Mouse (Mus musculus) heart, embryonic 13.5 days (tissue): ENCODE results near the gene Gsto2. TPM values are rescaled to one million over a fixed set of nuclear protein-coding genes. Genes with fewer than 3 reads are reported as not detected.
"Not testable (repeated sequence)": the region's sequence is repeated elsewhere in the genome, so short reads cannot be mapped to it uniquely, and the experiment has no call there.

Experiments used
- ATAC-seq: fragments of 200-750 bp; cut with Nextera tagmentation; 2 replicates; pipeline ENCODE4 v1.8.0; 2017; ENCODE audit warnings: moderate TSS enrichment; ENCODE audit not compliant: insufficient number of reproducible peaks, low FRiP score, low TSS enrichment; ENCODE audit errors: extremely low read depth
- H3K27ac ChIP-seq: fragments of 300-500 bp; sonication (generic); replicated peaks from 2 replicates; pipeline ENCODE4 v1.5.1; 2015; ENCODE audit warnings: moderate library complexity, mild to moderate bottlenecking, inconsistent platforms
- H3K27me3 ChIP-seq: fragments of 300-500 bp; sonication (generic); replicated peaks from 2 replicates; pipeline ENCODE4 v1.6.1; 2015; ENCODE audit warnings: mild to moderate bottlenecking, inconsistent platforms
- H3K36me3 ChIP-seq: fragments of 300-500 bp; sonication (generic); 2 replicates; pipeline ENCODE4 v1.6.1; 2015; ENCODE audit warnings: mild to moderate bottlenecking, inconsistent platforms
- H3K4me1 ChIP-seq: fragments of 300-500 bp; sonication (generic); 2 replicates; pipeline ENCODE4 v1.6.1; 2015; ENCODE audit warnings: inconsistent platforms
- H3K4me2 ChIP-seq: fragments of 300-500 bp; sonication (generic); 2 replicates; pipeline ENCODE4 v1.6.1; 2015; ENCODE audit warnings: inconsistent platforms, mild to moderate bottlenecking, moderate library complexity
- H3K4me3 ChIP-seq: fragments of 300-500 bp; sonication (generic); 2 replicates; pipeline ENCODE4 v1.5.1; 2015; ENCODE audit warnings: moderate library complexity, mild to moderate bottlenecking, inconsistent platforms
- H3K9ac ChIP-seq: fragments of 300-500 bp; sonication (generic); 2 replicates; pipeline ENCODE4 v1.6.1; 2015; ENCODE audit warnings: inconsistent platforms, mild to moderate bottlenecking, moderate library complexity
- H3K9me3 ChIP-seq: fragments of 300-500 bp; sonication (generic); 2 replicates; pipeline ENCODE4 v1.6.1; 2016; ENCODE audit warnings: inconsistent platforms
- WGBS: fragments of 180-500 bp; shearing (Covaris S2); methylation state at CpG from one replicate; pipeline ENCODE4 v1.1.7; 2015; ENCODE audit warnings: mixed read lengths; 5-methylcytosine and 5-hydroxymethylcytosine counted together
- polyA plus RNA-seq: library from polyadenylated mRNA; unstranded; fragments of >200 nt; fragmentation: Nextera tagmentation; extraction: Ambion mirVana; gene quantifications from 2 replicates; pipeline ENCODE4 v1.2.1, GENCODE M21; 2015

Gsto2 gene
- polyA plus RNA-seq, 1 experiment from 2014 or later, result 1.4 TPM

DNA sequence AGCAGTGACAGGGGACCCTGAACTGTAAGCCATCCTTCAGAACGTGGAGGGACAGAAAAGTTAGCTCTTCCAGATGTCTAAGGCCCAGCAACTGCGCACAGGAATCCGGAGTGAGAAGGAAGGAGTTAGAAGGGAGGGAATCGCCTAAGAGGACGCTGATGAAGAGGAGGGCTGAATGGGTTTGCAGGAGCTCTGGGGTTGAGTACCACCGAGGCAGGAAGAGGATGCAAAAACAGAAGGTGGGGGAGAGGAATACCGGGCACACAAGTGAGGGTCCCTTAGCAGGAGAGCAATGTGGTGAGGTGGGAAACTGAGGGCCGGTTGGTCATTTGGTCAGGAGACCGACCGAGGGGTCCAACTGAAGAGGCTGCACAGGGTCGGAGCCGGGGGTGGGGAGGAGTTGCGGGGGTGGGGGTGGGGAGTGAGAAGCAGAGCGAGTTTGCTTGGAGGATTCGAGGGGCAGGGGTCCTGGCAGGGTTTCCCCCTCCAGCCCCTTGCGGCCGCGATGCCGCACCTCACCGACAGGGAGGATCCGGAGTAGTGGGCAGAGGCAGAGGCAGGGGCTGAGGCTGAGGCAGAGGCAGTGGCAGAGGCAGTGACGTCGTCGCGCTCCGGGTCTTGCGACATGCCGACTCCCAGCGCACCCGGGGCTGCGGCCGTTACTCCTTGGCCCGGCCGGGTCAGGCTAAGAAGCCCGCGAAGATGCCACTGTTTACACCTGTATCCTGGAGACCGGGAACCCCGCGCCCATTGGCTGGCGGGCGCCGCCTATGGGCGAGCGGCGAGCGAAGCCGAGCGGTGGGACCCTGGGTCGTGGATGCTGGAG, 28.4 kb upstream of the Gsto2 start:
- H3K4me1 ChIP-seq, result peaks cover 4% of the 10 kb centered on the region
- H3K4me2 ChIP-seq, result peak overlapping the region; percentile 94
- ATAC-seq, result no peak
- peaks cover 36% of the 10 kb centered on the region for H3K27me3 ChIP-seq
- H3K9ac ChIP-seq, result peak overlapping the region; percentile 71
- 4% methylated on average over 49 of the region's 49 CpGs for WGBS
- peak overlapping the region; percentile 62 for H3K4me3 ChIP-seq
- H3K9me3 ChIP-seq, result no peaks in the 10 kb centered on the region
- no peak overlapping the region for H3K27ac ChIP-seq
- H3K36me3 ChIP-seq, result no peaks in the 10 kb centered on the region

DNA sequence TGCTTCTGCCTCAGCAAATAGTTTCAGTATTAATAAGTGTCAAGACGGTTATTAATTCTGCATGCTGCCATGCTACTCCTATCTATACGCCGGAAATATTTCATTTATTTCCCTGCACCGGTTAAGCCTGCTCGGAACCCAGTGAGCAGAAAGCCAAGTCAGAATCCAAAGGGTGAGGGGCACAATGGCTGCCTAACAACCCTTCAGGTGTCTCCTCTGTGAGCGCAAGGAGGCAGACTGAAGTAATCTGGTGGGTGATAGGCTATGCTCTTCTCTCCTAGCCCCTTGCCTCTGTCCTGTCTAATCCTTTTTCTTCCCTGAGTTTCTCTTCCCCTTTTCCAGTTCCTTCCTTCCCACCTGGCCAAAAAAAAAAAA, 27.8 kb upstream of the Gsto2 start:
- Histone ChIP-seq H3K27ac (no peak overlapping the region), H3K27me3 (peaks cover 36% of the 10 kb centered on the region), H3K4me2 (peak overlapping the region; percentile 94), H3K4me1 (peaks cover 4% of the 10 kb centered on the region), H3K4me3 (peak overlapping the region; percentile 62), H3K9ac (peak overlapping the region; percentile 71), H3K36me3 (no peaks in the 10 kb centered on the region), H3K9me3 (no peaks in the 10 kb centered on the region)
- no peak for ATAC-seq
- WGBS, result 2% methylated on average over 6 of the region's 6 CpGs

DNA sequence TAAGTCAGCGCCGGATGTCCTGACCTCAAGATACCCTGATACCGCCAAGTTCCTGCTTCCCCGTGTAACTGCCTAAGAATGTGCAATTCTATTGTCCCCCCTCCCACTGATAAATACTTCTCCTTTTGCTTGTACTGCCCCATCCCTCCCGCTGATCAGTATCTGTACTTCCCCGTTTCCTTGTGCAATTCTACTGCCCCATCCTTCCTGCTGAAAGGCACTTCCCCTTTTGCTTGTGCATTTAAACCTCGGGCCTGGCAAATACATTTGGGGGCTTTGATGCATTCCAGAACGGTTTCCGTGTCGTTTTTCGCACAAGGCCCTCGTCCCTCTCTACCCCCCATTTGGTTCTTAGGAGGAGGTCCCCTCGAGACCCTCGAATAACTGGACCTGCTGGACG, 24.1 kb upstream of the Gsto2 start:
- not testable (repeated sequence) for H3K36me3 ChIP-seq, H3K4me1 ChIP-seq, H3K9ac ChIP-seq, ATAC-seq, H3K27ac ChIP-seq, H3K9me3 ChIP-seq, H3K4me3 ChIP-seq, H3K4me2 ChIP-seq
- WGBS, result 67% methylated on average over 15 of the region's 15 CpGs
- H3K27me3 ChIP-seq, result peaks cover 26% of the 10 kb centered on the region

DNA sequence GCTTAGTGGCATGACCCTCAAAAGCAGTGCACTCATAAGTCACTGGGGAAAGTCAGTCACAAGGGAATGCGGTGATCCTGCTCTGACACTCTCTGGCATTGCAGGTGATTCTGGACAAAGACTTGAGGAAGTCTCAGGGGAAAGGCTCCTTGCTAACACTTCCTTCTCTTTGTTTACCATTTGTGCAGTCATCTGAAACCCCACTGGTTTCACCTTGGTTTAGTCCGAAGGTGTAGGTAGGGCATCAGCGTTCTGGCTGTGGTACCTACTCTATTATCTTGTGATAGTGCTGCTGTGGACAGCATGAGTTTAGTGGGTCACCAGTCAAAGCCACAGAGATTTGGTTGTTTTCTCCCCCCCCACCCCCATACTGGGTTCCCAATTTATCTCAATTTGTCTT, 15.6 kb upstream of the Gsto2 start:
- no peak for ATAC-seq
- no peaks in the 10 kb centered on the region for H3K9me3 ChIP-seq
- H3K36me3 ChIP-seq, result no peaks in the 10 kb centered on the region
- 84% methylated on average over 3 of the region's 3 CpGs for WGBS
- H3K4me1 ChIP-seq, result peaks cover 11% of the 10 kb centered on the region
- no peak overlapping the region for H3K27ac ChIP-seq
- H3K27me3 ChIP-seq, result no peaks in the 10 kb centered on the region
- H3K9ac ChIP-seq, result no peak overlapping the region
- no peak overlapping the region for H3K4me2 ChIP-seq
- H3K4me3 ChIP-seq, result no peak overlapping the region

DNA sequence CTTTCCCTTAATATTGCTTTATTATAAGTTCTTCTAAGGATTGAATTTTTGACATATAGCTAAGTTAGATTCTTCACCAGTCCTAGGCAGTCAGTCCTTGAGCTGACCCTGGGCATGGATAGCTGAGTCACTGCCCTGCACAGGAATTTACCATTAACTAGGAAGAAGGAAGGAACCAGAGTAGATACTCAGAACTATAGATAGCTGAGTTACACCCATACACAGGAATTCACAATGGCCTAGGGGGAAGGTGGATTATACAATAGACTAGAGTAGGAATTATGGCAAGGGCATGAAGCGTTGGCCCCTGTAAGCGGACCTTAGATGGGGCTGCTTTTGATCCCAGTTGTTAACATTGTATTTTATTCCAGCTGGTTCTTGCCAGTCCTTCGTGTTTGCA, 13.2 kb upstream of the Gsto2 start:
- WGBS, result 77% methylated on average over 3 of the region's 3 CpGs

DNA sequence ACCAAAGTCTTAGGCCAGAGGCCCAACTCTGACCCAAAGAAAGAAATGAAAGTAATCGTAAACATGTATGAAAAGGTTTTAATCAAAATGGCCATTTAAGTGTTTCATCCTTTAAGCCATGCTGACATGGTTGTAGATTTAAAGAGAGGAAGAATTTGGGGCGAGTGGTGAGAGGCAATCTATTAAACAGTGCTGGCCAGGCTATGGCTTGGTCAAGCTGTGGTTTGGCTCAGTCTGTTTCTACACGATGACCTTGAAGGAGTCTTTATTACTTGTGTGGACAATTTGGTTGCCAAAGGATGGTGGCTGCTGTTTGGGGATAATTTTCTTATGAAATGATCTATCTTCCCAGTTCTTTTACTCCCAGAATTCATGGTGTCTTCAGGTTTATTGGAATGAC, 12.3 kb upstream of the Gsto2 start:
- no peaks in the 10 kb centered on the region for H3K9me3 ChIP-seq
- no peak overlapping the region for H3K4me2 ChIP-seq
- no peak for ATAC-seq
- no peak overlapping the region for H3K4me3 ChIP-seq
- peaks cover 19% of the 10 kb centered on the region for H3K4me1 ChIP-seq
- no peak overlapping the region for H3K9ac ChIP-seq
- H3K36me3 ChIP-seq, result no peaks in the 10 kb centered on the region
- H3K27ac ChIP-seq, result no peak overlapping the region
- 0 out of 2 replicates have a peak, but pooled peaks cover 4% of the 10 kb centered on the region for H3K27me3 ChIP-seq
- WGBS, result 87% methylated on average over 3 of the region's 3 CpGs

More for the DNA sequence above, 13.2 kb upstream of the Gsto2 start:
- H3K9me3 ChIP-seq, H3K27ac ChIP-seq, H3K9ac ChIP-seq, H3K4me3 ChIP-seq, H3K4me2 ChIP-seq, H3K27me3 ChIP-seq, H3K36me3 ChIP-seq, ATAC-seq: not testable (repeated sequence)
- H3K4me1 ChIP-seq, result peaks cover 19% of the 10 kb centered on the region

DNA sequence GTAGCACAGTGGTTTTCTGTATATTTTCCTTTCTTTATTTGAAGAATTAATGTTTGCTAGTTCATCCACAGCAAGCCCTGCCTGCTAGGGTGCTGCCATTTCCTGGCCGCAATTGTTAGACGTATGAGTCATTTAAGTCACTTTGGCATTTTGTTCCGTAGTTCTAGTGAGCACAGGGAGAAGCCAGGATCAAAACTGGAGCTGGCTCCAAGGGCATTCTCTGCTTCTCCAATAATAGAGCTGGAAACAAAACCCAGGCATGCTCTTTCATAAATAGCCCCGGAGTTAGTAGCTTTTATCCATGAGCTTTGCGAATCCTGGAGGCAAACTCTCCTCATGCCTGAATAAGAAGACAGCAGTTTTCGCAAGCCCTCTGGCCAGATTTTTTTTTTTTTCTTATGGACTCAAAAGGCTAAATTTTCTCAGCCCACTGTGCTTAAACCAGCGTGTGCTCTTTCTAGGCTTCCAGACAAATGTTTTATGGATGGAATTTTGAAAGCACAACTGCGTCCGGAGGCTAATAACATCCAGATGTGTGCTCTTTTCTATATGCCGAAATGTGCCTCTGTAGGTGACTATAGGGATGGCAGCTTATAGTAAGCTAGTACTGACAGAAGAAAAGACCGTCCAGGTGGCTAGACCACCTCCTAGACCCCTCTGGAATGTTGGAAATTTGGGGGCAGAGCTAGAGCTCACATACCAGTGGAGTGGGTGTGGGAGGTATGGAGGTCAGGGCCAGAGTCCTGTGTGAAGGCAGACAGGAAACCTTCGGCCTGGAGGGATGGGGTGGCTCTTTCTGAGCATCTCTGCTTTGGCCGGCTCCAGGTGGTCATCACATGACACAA, 11.2 kb upstream of the Gsto2 start:
- H3K9ac ChIP-seq, result peak overlapping the region; percentile 88
- no peak; the same call in 1 of the 2 replicates for ATAC-seq
- peaks cover 11% of the 10 kb centered on the region for H3K36me3 ChIP-seq
- peak overlapping the region; percentile 95 for H3K4me2 ChIP-seq
- H3K4me1 ChIP-seq, result peaks cover 19% of the 10 kb centered on the region
- 22% methylated on average over 13 of the region's 13 CpGs for WGBS
- peak overlapping the region; percentile 75 for H3K4me3 ChIP-seq
- H3K27ac ChIP-seq, result peak overlapping the region; percentile 60
- no peaks in the 10 kb centered on the region for H3K9me3 ChIP-seq
- H3K27me3 ChIP-seq, result 0 out of 2 replicates have a peak, but pooled peaks cover 4% of the 10 kb centered on the region

DNA sequence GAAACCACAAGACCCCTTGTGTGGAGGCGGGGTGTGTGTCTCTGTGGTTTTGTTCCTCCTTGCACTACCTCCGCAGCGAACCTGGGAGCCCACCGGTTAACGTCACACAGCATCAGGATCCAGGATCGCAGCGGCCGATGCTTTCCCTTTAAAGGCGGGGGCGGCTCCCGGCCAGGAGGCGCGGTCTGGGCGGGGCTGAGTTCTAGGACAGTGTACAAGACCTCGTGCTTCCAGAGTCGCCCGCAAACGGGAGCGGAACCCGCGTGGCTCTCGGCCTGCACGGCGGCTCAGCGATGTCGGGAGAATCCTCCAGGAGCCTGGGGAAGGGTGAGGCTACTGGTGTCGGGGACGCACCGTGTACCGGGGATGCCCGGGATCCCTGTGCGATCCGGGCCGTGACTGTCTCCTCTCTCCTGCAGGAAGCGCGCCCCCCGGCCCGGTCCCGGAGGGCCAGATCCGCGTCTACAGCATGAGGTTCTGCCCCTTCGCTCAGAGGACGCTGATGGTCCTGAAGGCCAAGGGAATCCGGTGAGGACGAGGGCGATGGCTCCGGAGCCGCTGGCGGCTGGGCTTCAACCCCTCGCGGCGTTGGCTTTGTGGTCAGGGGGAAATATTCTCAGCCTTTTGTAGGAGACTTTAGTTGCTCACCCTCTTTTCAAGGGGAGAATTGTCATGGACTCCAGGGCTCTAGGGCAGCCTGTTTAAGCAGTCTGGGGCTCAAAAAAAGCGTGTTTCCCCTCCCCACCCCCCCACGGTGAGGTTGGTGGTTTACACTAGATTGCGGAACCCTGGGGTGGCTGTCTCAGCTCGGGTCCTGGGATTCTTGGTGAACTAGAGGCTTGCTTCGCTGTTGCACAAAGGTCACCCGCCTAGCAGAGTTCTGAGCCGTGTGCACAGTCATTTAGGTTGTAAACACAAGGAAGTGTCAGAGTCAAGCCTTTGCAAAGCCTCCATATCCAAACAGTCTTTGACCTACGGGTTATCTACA, 10.2 kb upstream of the Gsto2 start, which contains the start of gene Gsto1:
Gene Gsto1, plus strand, starts transcription at position 175 of the 988 bp plus-strand sequence.
- under 1% methylated on average over 60 of the region's 60 CpGs for WGBS
- Histone ChIP-seq H3K4me1 (peaks cover 19% of the 10 kb centered on the region), H3K27ac (peak within 1 kb of the TSS; percentile 60), H3K4me3 (peak within 1 kb of the TSS; percentile 75), H3K36me3 (peaks cover 20% of the 10 kb centered on the region), H3K9ac (peak within 1 kb of the TSS; percentile 88), H3K9me3 (no peaks in the 10 kb centered on the region), H3K27me3 (0 out of 2 replicates have a peak, but pooled peaks cover 4% of the 10 kb centered on the region), H3K4me2 (peak within 1 kb of the TSS; percentile 95)
- ATAC-seq, result peak; percentile 86

DNA sequence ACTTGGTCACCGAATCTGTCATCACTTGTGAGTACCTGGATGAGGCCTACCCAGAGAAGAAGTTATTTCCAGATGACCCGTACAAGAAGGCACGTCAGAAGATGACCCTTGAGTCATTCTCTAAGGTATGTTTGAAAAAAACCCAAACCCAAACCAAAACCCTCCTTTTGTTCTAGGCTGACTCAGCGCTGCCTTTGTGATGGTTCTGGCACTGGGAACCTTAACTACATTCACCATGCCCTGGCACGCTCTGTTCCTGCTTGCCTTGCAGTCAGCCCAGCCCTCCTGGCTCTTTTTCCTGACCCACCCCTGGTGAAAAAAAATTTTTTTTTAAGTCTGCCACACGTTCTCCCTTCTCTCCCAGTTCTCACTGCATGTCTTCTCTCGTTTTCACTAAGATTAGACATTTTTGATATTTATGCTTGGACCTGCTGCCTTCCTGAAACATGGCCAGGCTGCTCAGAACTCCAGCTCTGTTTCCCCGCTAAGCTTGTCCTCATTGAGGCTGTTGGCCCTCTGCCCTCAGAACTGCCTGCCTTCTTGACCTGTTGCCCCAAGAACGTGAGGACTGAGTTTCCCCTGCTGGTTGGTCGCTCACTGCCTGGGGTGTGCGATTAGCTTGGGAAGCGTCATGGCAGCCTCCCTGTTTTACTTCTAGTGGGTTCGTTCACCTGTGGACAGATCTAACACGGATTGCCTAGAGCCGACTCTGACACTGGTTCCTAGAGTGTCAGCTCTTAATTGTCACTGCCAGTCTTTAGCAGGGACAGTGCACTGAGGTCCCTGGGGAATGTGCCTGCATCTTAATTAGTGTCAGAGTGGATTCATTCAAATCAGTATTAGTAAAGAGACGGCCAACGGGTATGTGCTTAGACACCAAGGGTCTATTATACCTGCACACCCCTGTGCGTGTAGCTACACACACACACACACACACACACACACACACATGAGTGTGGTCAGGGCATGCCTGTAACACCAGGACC, 7.1 kb upstream of the Gsto2 start:
- Histone ChIP-seq H3K4me2 (no peak overlapping the region), H3K27me3 (0 out of 2 replicates have a peak, but pooled peaks cover 4% of the 10 kb centered on the region), H3K4me1 (peaks cover 19% of the 10 kb centered on the region), H3K4me3 (no peak overlapping the region), H3K9me3 (no peaks in the 10 kb centered on the region), H3K27ac (no peak overlapping the region), H3K9ac (no peak overlapping the region), H3K36me3 (peaks cover 43% of the 10 kb centered on the region)
- 75% methylated on average over 18 of the region's 18 CpGs for WGBS
- no peak for ATAC-seq

DNA sequence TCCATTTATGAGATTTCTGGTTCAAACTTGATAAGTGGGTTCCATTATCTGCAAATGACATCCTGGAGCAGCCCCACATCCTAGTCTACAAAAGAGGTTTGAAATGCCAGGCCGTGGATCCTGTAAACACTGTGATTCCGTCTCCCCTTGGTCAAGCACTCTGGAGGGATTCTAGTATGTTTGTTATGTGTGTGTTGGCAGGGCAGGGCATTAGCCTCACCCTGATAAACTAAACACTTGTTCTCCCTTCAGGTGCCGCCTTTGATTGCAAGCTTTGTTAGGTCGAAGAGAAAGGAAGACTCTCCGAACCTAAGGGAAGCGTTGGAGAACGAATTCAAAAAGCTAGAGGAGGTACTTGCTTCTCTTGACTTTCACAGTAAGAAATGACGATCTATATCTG, 6.2 kb upstream of the Gsto2 start:
- Histone ChIP-seq H3K27me3 (0 out of 2 replicates have a peak, but pooled peaks cover 4% of the 10 kb centered on the region), H3K36me3 (peaks cover 50% of the 10 kb centered on the region), H3K9ac (no peak overlapping the region), H3K9me3 (no peaks in the 10 kb centered on the region), H3K4me3 (no peak overlapping the region), H3K4me1 (peaks cover 13% of the 10 kb centered on the region), H3K4me2 (no peak overlapping the region), H3K27ac (no peak overlapping the region)
- WGBS, result 76% methylated on average over 8 of the region's 8 CpGs
- no peak for ATAC-seq
